29 mouse cellular contexts compared by ENCODE assay signal in the genomic region with DNA sequence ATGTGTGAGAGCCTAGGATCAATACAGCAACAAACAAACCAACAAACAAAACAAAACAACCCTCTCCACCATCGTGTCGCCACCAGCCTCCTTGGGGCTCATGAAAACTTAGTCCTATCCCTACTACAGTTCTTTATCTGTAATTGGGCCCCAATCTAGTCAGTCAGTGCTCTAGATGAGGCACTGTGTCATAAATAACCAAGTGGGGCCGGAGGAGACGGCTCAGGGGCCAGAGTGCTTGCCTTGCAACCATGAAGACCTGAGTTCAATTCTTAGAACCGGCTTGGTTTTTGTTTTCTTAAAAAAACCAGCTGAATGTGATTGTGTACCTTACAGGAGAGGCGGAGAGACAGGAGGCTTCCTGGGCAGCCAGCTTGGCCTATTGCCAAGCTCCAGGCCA. TPM values are rescaled to one million over a fixed set of nuclear protein-coding genes. Genes with fewer than 3 reads are reported as not detected.
"Had no signal": no experiment of that assay in that cellular context is flagged by ENCODE, and none has a peak within 500 bp of the region (broad histone marks: within the 10 kb centered on the region; RNA-seq: fewer than 3 reads in every experiment).

No protein-coding gene starts in this region.

- H3K4me3 ChIP-seq: kidney, embryonic 15.5 days; limb, embryonic 10.5 days; limb, embryonic 13.5 days had no signal

- H3K27ac ChIP-seq: kidney, embryonic 15.5 days; limb, embryonic 10.5 days; limb, embryonic 13.5 days; macrophage; stomach, postnatal 0 days had no signal

- H3K9ac ChIP-seq: kidney, embryonic 15.5 days; limb, embryonic 13.5 days; lung, embryonic 14.5 days had no signal

- H3K36me3 ChIP-seq: kidney, embryonic 15.5 days; limb, embryonic 10.5 days; limb, embryonic 13.5 days had no signal

- H3K27me3 ChIP-seq: kidney, embryonic 15.5 days; limb, embryonic 13.5 days; megakaryocyte, embryonic 14.5 days had no signal

- H3K4me2 ChIP-seq: kidney, embryonic 15.5 days; limb, embryonic 13.5 days; lung, embryonic 14.5 days; midbrain, embryonic 11.5 days had no signal

- DNase-seq: kidney, adult 8-10 months; kidney, postnatal 10 days; kidney, postnatal 4 days; lung, embryonic 14.5 days; midbrain, embryonic 14.5 days; right cerebral cortex, adult 18-20 months; right cerebral cortex, postnatal 14 days; right cerebral cortex, postnatal 4 days; thymus, adult 2 months; thymus, postnatal 14 days; thymus, postnatal 4 days had no signal

- H3K9me3 ChIP-seq: kidney, embryonic 15.5 days; limb, embryonic 10.5 days; limb, embryonic 13.5 days had no signal

- ATAC-seq: intestine, postnatal 0 days; lung, postnatal 0 days had no signal

- H3K4me1 ChIP-seq: kidney, embryonic 15.5 days; limb, embryonic 10.5 days; limb, embryonic 13.5 days had no signal

RNA-seq across cellular contexts. Expression of gene Il4, which starts 3.3 kb away (rescaled TPM):
- total RNA-seq: layer of hippocampus, adult 18-20 months; layer of hippocampus, postnatal 14 days; left cerebral cortex, postnatal 25 days; liver, adult 2 months; midbrain, postnatal 0 days had no signal

RNA-seq across cellular contexts. Expression of gene Il13, which starts 19.3 kb away (rescaled TPM):
- total RNA-seq: layer of hippocampus, adult 18-20 months; layer of hippocampus, postnatal 14 days; left cerebral cortex, postnatal 25 days; liver, adult 2 months; midbrain, postnatal 0 days had no signal
- polyA plus RNA-seq: intestine, embryonic 14.5 days; intestine, postnatal 0 days; kidney, embryonic 15.5 days; limb, embryonic 10.5 days; liver, adult 2 months; lung, embryonic 14.5 days; lung, postnatal 0 days; macrophage; midbrain, embryonic 11.5 days; midbrain, embryonic 14.5 days; midbrain, postnatal 0 days; neural tube, embryonic 11.5 days; neural tube, embryonic 14.5 days; stomach, embryonic 14.5 days; stomach, postnatal 0 days had no signal
